Mouse (Mus musculus) adrenal gland, adult 8-10 months (tissue): ENCODE data around the gene Vamp5. TPM values are rescaled to one million over a fixed set of nuclear protein-coding genes. Genes with fewer than 3 reads are reported as not detected.

Experiments
- DNase-seq: peaks from one replicate; pipeline ENCODE4 v3.0.0; 2022
- total RNA-seq, 4 experiments: library from RNA; stranded (reverse); gene quantifications; 2 replicates each; pipeline ENCODE4 v1.2.4; 2022

The Vamp5 gene
- total RNA-seq: 10 to 100 TPM; 37.2 to 56.4 (median 40.4) TPM

DNA sequence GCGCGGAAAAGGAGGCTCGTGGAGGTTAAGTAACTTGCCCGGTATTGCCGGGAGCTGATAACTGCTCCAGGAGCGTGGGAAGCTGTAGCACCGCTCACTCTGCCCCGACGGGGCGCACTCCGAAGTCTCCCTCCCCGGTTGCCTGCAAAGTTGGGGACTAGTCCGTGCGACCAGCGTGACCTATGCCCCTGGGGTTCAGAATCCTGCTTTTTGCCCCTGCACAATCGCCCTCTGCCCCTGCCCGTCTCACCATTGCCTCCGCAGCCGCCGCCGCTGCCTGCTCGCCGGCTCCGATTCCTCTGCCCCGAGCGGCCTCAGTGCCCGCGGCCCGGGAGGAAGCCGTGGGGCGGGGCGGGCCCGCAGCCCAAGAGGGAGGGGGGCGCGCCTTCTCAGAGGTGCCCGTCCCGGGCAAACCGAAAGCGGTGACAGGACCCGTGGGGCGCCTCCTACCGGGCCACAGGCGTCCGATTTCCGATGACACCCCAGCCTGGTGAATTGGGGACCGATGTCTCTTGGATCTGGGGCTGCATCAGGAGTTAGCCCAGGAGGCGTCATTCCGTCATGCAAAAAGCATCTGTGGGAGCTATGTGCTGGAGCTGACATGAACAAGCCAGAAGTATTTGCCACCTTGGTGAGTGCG is at the start of gene Vamp5:
TSS of gene Vamp5 (minus strand) at position 338 of the 640 bp plus-strand sequence.
- peak; percentile 82 for DNase-seq

DNA sequence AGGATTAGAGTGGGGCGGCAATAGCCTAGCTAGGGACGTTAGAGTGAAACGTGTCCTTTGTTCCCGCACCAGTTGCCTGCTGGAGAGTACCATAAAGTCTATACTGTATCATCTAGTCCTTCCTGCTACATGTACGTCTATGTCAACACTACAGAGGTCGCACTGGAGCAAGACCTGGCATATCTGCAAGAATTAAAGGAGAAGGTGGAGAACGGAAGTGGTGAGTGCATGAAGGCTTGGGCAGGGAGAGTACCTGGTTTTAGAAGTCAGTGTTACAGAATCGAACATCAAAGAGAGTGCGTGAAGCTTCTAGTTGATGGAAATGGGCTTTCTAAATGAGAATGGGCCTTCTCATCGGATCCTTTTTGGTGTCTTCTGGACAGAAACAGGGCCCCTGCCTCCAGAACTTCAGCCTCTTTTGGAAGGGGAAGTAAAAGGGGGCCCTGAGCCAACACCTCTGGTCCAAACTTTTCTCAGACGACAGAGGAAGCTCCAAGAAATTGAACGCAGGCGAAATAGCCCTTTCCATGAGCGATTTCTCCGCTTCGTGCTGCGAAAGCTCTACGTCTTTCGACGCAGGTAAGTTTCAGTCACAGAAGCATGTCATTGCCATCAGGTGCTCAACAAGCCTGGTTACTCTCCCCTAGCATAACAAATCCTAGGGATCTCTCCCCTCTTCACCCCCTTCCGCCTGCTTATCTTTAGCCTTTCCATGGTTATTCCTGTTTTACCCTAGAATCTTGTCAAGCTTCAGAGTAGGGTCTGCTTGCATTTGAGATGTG is 49.0 kb upstream of the Vamp5 start:
- DNase-seq: no peak

DNA sequence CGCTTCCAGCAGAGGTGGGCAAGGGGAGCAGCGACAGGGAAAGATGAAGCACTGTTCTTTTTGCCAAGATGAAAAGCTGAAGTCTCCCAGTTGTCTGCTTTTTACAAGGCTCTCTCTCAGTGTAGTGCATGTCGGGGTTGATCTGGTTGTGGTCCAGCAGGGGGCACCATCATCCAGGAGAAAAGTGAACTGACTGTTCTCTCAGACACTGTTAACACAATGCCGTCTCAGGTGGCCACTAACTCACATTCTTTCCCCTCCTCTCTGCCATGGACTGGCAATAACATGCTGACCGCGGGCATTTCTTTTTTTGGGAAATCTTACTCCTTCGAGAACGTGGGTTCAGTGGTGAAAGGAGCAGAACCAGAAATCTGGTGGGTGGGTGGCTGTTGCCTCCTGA is 47.8 kb upstream of the Vamp5 start:
- DNase-seq: peak; percentile 61

DNA sequence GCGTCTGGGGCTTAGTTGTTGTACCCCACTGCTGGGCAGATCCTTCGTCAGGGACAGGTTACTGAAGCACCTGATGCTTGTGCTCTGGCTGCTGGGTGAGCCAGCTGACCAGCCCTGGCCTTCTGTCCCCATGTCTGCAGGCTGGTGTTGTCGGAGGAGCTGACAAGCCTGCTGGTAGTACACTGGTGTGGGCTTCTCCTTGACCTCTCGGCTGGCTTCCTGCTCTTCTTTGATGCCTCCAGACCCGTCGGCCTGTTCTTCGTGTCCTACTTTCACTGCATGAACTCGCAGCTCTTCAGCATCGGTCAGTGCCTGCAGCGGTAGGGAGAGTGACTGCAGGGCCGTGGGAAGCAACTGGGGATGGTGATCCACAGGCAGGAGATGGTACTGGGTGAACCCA is 45.4 kb upstream of the Vamp5 start:
- DNase-seq: no peak

DNA sequence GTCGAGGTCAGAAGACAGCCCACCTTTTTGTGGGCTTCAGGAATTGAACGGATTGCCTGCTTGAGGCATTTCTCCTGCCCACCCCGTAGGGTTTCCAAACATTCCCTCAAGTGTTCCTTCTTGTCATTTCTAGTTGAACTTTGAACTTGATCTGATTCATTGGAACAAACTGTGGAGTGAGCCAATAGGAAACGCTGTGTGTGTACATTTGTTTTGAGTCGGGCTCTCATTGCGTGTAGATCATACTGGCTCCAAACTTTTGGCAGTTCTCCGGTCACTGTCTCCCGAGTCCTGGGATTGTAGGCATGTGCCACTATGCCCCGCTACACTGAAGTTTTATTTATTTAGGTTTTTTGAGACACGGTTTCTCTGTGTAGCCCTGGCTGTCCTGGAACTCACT is 40.6 kb upstream of the Vamp5 start:
- no peak for DNase-seq

DNA sequence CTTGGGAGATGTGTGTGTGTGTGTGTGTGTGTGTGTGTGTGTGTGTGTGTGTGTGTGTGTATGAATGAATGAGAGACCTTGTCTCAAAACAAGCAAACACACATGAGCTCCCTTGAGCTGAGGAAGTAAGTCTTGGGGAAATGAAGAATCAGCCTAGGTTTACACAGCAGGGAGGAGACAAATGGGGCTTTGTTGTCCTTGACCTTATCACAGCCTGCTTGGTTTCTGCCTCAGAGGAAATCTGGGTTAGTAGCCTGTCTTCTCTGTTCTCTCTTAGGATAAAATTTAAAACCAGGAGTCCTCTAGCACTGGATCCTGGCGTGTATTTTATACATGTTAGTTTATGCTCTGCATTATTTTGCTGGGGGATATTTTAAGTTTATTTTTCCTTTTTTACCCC is 39.5 kb upstream of the Vamp5 start:
- no peak for DNase-seq

DNA sequence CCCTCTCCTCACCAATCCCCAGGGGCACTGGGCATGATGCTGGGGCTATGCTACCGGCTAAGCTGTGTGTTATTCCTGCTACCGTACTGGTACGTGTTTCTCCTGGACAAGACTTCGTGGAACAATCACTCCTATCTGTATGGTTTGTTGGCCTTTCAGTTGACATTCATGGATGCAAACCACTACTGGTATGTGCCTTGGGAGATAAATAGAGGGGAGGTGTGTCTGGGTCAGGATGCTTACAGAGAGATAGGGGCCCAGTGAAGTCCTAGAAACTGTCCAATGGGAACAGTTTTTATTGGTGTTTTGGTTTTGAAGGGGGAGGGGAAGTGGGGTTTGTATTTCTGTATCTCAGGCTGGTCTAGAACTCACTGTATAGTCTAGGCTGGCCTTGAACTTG is 38.0 kb upstream of the Vamp5 start:
- DNase-seq: no peak

DNA sequence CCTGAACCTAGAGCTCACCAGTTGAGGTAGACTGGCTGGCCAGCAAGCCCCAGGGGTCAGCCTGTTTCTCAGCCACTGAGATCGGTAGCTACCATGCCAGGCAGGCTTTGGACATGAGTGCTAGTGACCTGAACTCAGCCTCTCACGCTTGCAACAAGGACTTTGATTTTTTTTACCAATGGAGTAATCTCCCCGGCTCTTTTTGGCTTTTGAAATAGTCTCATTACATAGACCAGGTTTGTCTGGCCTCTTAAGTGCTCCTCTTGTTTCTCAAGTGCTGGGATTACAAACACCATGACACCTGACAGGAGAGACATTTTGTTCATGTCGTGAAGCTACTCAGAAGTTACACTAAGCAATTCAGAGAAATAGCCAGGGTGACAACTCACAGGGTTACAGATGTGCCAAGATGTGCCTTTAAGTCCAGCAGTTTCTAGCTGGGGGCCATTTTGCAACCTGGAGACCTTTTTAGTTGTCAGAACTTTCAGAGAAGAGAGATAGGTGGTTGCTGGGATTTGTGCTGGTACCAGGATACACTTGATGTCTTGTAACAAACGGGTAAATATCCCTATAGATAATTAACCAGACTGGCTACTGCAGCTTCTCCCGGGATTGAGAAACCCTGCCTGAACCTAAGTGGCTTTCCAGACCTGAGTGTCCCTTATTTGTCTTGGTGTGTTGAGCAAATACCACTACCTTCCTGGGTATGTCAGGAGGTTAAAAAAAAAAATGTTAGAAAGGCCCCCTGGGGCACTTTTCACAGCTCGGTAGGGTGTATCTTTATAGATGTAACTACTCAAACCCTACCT is 35.9 kb upstream of the Vamp5 start:
- no peak for DNase-seq

DNA sequence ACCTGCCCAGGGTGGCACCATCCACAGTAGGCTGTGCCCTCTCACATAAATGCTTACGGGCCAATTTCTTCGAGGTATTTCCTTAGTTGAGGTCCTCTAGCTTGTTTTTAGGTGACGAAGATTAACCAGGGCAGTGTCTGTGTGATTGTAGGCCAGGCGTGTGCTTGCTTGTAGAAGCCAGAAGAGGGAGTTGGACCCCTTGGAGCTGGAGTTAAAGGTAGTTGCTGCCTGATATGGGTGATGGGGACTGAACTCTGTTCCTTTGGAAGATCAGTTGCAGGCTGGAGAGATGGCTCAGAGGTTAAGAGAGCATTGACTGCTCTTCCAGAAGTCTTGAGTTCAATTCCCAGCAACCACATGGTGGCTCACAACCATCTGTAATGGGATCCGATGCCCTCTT is 34.9 kb upstream of the Vamp5 start:
- no peak for DNase-seq

DNA sequence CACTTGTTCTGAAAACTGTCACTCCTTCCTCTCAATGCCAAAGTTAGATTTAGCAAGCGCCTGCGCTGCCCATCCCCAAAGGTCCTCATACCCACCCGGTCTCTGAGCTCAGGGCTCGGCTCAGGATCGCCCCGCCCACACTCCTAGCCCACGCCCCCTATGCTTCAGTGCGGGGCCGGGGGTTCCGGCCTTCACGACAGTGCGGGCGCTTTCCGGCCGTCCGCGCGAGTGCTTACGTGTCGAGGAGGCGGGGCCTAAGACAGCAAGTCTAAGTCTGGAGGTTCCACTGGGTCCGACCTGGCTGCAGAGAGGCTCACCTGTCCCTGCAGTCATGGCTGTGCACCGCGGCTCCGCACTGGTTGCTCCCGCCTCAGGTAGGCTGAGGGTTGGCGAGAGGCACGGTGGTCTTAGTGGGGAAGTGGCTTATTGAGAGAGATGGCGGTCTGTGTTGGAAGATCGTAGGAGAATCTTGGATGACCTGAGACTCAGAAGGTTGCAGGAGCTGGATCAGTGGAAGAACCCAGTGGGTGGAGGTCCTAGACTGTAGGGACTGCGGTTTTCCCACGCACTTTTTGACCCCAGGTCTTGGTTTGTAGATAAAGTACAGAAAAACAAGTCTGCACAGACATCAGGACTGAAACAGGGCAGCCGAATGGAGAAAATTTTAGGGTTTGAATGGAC is 33.9 kb upstream of the Vamp5 start, which contains the start of gene Ggcx:
TSS of gene Ggcx (plus strand) at position 233 of the 681 bp plus-strand sequence.
- peak; percentile 94 for DNase-seq

DNA sequence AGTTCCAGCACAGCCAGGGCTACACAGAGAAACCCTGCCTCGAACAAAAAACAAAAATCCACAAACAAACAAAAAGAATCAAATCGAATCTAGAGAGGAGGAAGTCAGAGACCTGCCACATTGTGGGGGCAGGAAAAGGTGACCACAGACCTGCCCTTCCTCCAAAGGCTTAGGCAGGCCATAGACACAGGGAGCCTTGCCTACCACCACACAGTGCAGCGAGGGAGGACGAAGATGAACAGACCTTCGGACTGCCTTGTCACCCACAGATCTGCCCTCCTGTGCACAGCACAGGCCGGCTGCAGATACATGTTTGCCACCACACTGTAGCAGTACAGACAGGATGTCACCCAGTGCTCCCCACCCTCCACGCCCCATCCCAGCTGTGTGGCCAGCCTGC is 30.2 kb upstream of the Vamp5 start:
- DNase-seq: no peak

DNA sequence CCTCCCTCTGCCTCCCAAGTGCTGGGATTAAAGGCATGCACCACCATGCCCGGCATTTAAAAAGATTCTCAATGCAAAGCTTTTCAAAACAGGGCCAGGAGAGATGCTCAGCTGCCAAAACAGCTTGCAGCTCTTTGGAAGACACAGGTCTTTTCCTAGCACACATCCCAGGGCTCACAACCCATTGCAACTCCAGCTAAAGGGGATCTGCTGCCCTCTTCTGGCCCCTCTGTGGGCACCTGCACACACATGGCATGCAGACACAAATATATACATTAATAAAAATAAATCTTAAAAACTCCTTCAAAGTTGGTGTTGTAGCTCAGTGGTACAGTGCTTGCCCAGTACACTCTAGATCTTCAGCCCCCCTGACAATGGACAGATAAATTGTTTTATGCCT is 29.7 kb upstream of the Vamp5 start:
- DNase-seq: no peak

DNA sequence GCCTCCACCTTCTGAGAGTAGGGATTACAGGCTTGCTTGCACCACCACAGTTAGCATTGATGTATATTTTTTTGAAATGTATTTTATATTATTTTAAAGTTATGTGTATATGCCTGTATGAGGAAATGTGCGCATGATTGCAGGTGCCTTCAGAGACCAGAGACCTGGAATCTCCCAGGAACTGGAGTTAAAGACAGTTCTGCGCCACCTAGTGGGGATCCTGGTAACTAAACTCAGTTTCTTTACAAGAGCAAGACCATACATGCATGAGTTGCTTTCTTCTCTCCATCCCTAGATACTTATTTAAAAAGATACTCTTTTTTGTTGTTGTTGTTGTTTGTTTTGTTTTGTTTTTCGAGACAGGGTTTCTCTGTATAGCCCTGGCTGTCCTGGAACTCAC is 29.3 kb upstream of the Vamp5 start:
- no peak for DNase-seq

DNA sequence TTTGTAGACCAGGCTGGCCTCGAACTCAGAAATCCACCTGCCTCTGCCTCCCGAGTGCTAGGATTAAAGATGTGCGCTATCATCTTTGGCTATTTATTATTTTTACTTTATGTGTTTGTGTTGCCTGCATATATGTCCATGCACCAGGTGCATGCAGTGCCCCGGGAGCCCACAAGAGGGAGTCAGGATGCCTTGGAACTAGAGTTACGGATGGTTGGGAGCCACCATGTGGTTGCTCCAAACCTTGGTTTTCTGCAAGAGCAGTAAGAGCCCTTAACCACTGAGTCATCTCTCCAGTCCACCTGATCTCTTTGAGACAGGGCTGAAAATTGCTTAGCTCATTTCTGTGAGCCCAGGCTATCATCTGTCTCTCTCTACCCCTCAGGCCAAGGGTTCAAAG is 26.9 kb upstream of the Vamp5 start:
- DNase-seq: peak; percentile 78

DNA sequence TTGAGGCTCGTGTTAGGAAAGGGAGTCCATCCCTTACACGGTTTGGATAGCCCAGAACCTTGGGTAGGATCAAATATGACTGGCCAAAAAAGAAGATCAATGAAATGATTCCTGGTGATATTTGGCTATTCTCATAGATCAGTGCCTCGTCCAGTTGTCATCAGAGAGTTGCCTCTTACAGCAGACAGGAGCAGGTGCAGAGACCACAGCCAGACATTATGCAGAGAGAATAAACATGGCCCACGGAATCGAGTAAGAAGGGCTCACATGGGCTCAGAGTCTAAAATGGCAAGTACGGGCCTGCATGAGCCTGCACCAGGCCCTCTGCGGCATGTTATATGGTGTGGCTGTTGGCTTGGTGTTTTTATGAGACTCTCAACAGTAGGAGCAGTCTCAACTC is 25.1 kb upstream of the Vamp5 start:
- DNase-seq: no peak

DNA sequence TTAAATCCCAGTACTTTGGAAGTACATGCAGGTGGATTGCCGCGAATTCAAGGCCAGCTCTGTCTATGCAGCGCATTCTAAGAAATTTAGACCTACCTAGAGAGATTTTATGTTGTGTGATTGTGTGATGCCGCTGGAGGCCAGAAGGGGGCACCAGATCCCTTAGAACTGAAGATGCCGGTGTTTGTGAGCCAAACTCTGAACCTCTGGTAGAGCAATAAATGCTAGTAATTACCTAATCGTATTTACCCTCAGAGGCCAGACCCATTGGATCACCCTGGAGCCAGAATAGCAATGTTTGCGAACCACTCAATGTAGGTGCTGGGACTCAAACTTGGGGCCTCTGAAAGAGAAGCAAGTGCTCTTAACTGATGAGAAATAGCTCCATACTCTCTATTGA is 21.6 kb upstream of the Vamp5 start:
- peak; percentile 58 for DNase-seq

DNA sequence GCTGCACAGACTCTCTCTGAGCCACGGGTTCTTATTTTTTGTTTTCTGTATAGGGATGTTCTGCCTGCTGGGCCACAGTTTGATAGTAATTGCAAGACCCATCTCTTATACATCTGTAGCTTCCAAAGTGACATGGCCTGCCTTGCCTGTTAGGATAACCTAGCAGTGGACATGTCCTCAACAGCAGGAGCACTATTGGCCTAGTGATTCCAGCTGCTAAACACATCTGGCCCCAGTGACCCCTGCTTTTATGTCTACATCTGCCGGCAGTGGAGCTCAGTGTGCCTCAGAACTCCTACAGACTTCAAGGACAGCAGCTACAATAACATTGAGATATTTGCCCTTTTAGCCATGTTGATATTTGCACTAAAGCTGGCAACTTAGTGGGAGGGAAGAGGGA is 19.7 kb upstream of the Vamp5 start:
- DNase-seq: no peak

DNA sequence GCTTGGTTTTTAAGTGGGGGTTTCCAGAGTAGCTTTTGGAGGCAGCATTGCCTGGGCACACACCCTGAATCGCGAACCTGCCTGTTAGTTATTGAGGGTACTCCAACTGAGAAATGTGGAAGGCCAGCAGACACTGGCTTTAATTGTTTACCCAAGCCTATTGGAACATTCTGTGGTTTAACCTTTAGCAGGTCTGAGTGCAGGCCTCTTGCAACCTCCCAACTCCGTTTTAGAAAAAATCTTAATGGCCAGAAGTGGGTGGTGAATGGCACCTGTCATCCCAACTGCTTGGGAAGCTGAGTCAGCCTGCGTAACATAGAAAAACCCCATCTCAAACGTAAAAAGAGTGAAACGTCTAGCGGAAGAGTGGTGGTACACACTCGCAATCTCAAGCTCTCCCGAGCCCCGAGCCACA is 16.6 kb upstream of the Vamp5 start:
- DNase-seq: no peak

DNA sequence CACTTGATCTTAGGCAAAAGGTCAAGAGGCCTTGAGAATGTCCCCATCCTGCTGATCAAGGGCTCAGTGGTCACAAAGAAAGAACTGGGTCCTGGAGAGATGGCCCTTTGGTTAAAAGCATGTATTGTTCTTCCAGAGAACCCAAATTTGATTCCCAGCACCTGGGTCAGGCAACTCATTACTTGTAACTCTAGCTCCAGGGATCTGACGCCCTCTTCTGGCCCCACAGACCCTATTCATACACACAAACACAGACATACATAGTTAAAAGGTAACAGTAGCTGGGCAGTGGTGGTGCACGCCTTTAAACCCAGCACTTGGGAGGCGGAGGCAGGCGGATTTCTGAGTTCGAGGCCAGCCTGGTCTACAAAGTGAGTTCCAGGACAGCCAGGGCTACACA is 12.1 kb upstream of the Vamp5 start:
- no peak for DNase-seq

DNA sequence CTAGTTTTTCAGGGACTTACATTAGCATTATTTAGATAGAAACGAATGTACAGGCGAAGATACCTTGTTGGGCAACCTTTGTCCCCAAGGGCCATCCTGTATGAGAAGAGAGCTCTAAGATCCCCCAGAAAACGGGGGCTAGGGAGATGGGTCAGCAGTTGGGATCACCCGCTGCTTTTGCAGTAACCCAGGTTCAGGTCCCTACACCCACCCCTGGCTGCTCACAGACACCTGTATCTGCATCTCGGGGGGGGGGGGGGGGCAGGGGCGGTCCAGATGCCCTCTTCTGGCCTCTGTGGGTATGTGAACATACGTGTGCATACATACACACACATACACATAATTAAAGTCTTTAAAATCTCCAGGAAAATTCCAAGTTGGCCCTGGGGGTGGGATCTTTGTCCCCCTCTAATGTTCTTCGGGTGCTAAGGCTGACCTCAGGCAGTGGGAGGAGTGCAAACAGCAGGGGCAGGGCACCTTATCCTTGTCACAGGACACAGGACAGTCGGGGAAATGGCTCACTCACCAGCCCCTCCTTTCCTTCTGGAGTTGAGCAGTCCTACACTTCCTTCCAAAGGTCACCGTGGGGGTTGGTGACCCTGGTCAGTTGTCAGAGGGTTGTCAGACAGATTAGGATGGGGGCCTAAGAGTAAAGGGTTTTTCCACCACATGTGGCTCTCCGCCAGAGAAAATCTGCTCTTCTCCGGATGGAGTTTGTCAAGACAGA is 10.7 kb upstream of the Vamp5 start:
- peak; percentile 88 for DNase-seq

DNA sequence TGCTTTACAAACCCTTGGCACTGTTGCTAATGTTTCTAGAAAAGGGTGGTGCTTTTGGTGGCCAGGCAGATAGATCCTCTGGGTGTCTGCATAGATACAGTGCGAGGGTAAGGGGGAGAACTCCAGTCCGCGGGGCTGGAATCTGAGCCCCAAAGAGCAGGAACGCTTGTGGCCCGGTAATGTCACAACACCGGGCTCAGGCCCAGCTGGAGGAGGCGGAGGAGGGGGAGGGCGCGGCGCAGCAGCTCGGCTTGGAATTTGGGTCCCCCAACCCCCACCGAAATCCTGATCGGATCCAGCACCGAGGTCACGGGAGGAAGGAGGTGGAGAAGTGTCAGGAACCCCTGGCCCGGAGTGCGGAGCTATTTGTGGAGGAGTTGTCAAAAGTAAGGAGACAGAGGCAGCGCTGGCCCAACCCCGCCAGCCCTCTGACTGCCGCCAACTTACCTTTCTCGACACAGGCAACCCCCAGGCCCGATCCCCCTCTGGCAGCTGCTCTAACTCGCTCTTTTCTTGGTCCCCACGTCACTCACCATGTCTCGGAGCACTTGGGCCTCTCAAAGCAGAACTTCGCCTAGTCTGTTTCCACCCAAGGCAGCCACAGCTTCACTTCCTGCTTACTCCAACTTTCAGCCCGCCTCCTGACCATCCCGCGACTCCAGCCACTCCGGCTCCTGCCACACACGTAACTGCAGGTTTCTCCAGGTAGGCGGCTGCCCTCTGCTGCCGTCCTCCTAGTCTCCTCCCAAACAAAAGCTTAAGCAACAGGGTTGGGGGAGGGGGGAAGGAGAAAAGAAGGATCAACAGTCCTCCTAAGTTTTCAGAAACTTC is 9.9 kb upstream of the Vamp5 start, which contains the start of gene Vamp8:
TSS of gene Vamp8 (minus strand) at position 763 of the 831 bp plus-strand sequence.
- peak; percentile 85 for DNase-seq
